ENCODE assay signal across 9 mouse cellular contexts in genomic region chr19:8981450-8982168, GRCm38 (mm10). TPM values are rescaled to one million over a fixed set of nuclear protein-coding genes. Genes with fewer than 3 reads are reported as not detected.
A peak's percentile ranks its signal among the peaks of the same experiment; 100 is the strongest.
DNase-seq lines count a peak whose midpoint lies in the region; ATAC-seq and TF ChIP-seq lines count a peak whose summit lies in the region.
"Had no signal": no experiment of that assay in that cellular context is flagged by ENCODE, and none has a peak within 500 bp of the region (broad histone marks: within the 10 kb centered on the region; RNA-seq: fewer than 3 reads in every experiment).

No protein-coding gene starts in this region.

- intact Hi-C loops in gastrocnemius, postnatal 14 days (cut with DNase I; ENCODE audit: low total_unique reads): no loop called here

- DNase-seq in heart, adult 9 months (ENCODE audit: low spot score in 2 of 2): no peak
- peak; percentile 34 for DNase-seq in midbrain, postnatal 0 days (ENCODE audit: low spot score)
- no peak for DNase-seq in midbrain, embryonic 10.5 days (ENCODE audit: low spot score)
- peak; percentile 68 for DNase-seq in gastrocnemius, postnatal 14 days
- DNase-seq in adrenal gland, adult 2 months: no peak
- no peak for DNase-seq in layer of hippocampus, postnatal 36 days
- DNase-seq: thymus, postnatal 25 days had no signal

- 56% methylated on average over 2 of the region's 2 CpGs for WGBS in heart, embryonic 12.5 days
- 70% methylated on average over 2 of the region's 2 CpGs for WGBS in midbrain, postnatal 0 days
- WGBS in midbrain, embryonic 10.5 days: 85% methylated on average over 2 of the region's 2 CpGs
- 62% methylated on average over 2 of the region's 2 CpGs for WGBS in stomach, embryonic 15.5 days

- H3K4me3 ChIP-seq in heart, embryonic 12.5 days: no peak overlapping the region
- no peak overlapping the region for H3K4me3 ChIP-seq in midbrain, postnatal 0 days (ENCODE audit: low read depth, low read length)
- no peak overlapping the region for H3K4me3 ChIP-seq in midbrain, embryonic 10.5 days
- H3K4me3 ChIP-seq in stomach, embryonic 15.5 days (replicated peaks): no peak overlapping the region

- H3K36me3 ChIP-seq in heart, embryonic 12.5 days: peaks cover 41% of the 10 kb centered on the region
- peaks cover 29% of the 10 kb centered on the region for H3K36me3 ChIP-seq in midbrain, postnatal 0 days (ENCODE audit: insufficient read depth, low read length)
- peaks cover 52% of the 10 kb centered on the region for H3K36me3 ChIP-seq in midbrain, embryonic 10.5 days
- peaks cover 26% of the 10 kb centered on the region for H3K36me3 ChIP-seq in stomach, embryonic 15.5 days

- no peak for ATAC-seq in heart, embryonic 12.5 days (ENCODE audit: insufficient number of reproducible peaks, low FRiP score)
- ATAC-seq in midbrain, postnatal 0 days (ENCODE audit: low FRiP score): no peak
- ATAC-seq in stomach, embryonic 15.5 days (ENCODE audit: insufficient read depth, low FRiP score, low read depth): no peak

- no peaks in the 10 kb centered on the region for H3K9me3 ChIP-seq in heart, embryonic 12.5 days (replicated peaks)
- no peaks in the 10 kb centered on the region for H3K9me3 ChIP-seq in midbrain, postnatal 0 days (ENCODE audit: low read length)
- H3K9me3 ChIP-seq in midbrain, embryonic 10.5 days (replicated peaks): no peaks in the 10 kb centered on the region
- no peaks in the 10 kb centered on the region for H3K9me3 ChIP-seq in stomach, embryonic 15.5 days

- H3K27ac ChIP-seq in heart, embryonic 12.5 days (ENCODE audit: poor library complexity, severe bottlenecking): peak overlapping the region; percentile 18; the same call in 1 of the 2 replicates
- no peak overlapping the region for H3K27ac ChIP-seq in midbrain, postnatal 0 days (ENCODE audit: low read depth, low read length)
- H3K27ac ChIP-seq in midbrain, embryonic 10.5 days (replicated peaks): no peak overlapping the region
- H3K27ac ChIP-seq in stomach, embryonic 15.5 days: peak overlapping the region; percentile 78

- no peak for TF ChIP-seq CTCF in midbrain, postnatal 0 days (IDR thresholded peaks at IDR 0.05)

- no peaks in the 10 kb centered on the region for H3K27me3 ChIP-seq in heart, embryonic 12.5 days (replicated peaks)
- H3K27me3 ChIP-seq in midbrain, postnatal 0 days (ENCODE audit: insufficient read depth, low read length): no peaks in the 10 kb centered on the region
- peaks cover 5% of the 10 kb centered on the region; the same call in 1 of the 2 replicates for H3K27me3 ChIP-seq in midbrain, embryonic 10.5 days (ENCODE audit: low read depth, poor library complexity, severe bottlenecking)
- H3K27me3 ChIP-seq in stomach, embryonic 15.5 days (replicated peaks): no peaks in the 10 kb centered on the region

- peaks cover 67% of the 10 kb centered on the region for H3K4me1 ChIP-seq in heart, embryonic 12.5 days (replicated peaks)
- H3K4me1 ChIP-seq in midbrain, postnatal 0 days (ENCODE audit: insufficient read depth, low read length): peaks cover 10% of the 10 kb centered on the region
- H3K4me1 ChIP-seq in midbrain, embryonic 10.5 days: peaks cover 38% of the 10 kb centered on the region
- H3K4me1 ChIP-seq in stomach, embryonic 15.5 days: peaks cover 48% of the 10 kb centered on the region

- no peak overlapping the region for H3K9ac ChIP-seq in heart, embryonic 12.5 days
- no peak overlapping the region for H3K9ac ChIP-seq in midbrain, postnatal 0 days (replicated peaks; ENCODE audit: low read length, poor library complexity, severe bottlenecking)
- no peak overlapping the region for H3K9ac ChIP-seq in stomach, embryonic 15.5 days

- H3K4me2 ChIP-seq in heart, embryonic 12.5 days: no peak overlapping the region
- no peak overlapping the region for H3K4me2 ChIP-seq in midbrain, postnatal 0 days (ENCODE audit: low read depth, low read length, poor library complexity, severe bottlenecking)
- H3K4me2 ChIP-seq in stomach, embryonic 15.5 days: no peak overlapping the region

RNA-seq across cellular contexts. Expression of gene Ahnak, which starts 7.5 kb away (rescaled TPM):
- polyA plus RNA-seq in heart, embryonic 12.5 days (2016; fragmentation: Nextera tagmentation; extraction: Ambion mirVana): 26.0 and 27.1 TPM in 2 replicates
- total RNA-seq in midbrain, postnatal 0 days (2014; rRNA removed): 13.0 and 19.2 TPM in 2 replicates
- polyA plus RNA-seq in midbrain, postnatal 0 days (2015; fragmentation: Nextera tagmentation; extraction: Ambion mirVana): 4.4 and 5.7 TPM in 2 replicates
- polyA plus RNA-seq in midbrain, embryonic 10.5 days (2016; fragmentation: Nextera tagmentation; extraction: Ambion mirVana): 6.6 and 8.8 TPM in 2 replicates
- 100 to 1,000 TPM; 194 to 197 TPM for total RNA-seq in gastrocnemius, postnatal 14 days (2021)
- 32.2 and 43.5 TPM in 2 replicates for polyA plus RNA-seq in stomach, embryonic 15.5 days (2015; fragmentation: Nextera tagmentation; extraction: Ambion mirVana)
- 100 to 1,000 TPM in 1 of 2 experiments, 10 to 100 TPM in 1; 91.1 to 152 TPM for total RNA-seq in adrenal gland, adult 2 months (2021)
- 5.4 and 7.4 TPM in 2 replicates for polyA plus RNA-seq in adrenal gland, adult 2 months (2012; rRNA removed)
- total RNA-seq in layer of hippocampus, postnatal 36 days (2021): 10 to 100 TPM; 14.5 to 24.0 TPM

RNA-seq across cellular contexts. Expression of gene Eef1g, which starts 14.8 kb away (rescaled TPM):
- polyA plus RNA-seq in heart, embryonic 12.5 days (2016; fragmentation: Nextera tagmentation; extraction: Ambion mirVana): 281 and 282 TPM in 2 replicates
- total RNA-seq in midbrain, postnatal 0 days (2014; rRNA removed): 496 and 583 TPM in 2 replicates
- 258 and 265 TPM in 2 replicates for polyA plus RNA-seq in midbrain, postnatal 0 days (2015; fragmentation: Nextera tagmentation; extraction: Ambion mirVana)
- 438 and 514 TPM in 2 replicates for polyA plus RNA-seq in midbrain, embryonic 10.5 days (2016; fragmentation: Nextera tagmentation; extraction: Ambion mirVana)
- 100 to 1,000 TPM; 500 to 587 TPM for total RNA-seq in gastrocnemius, postnatal 14 days (2021)
- polyA plus RNA-seq in stomach, embryonic 15.5 days (2015; fragmentation: Nextera tagmentation; extraction: Ambion mirVana): 383 and 461 TPM in 2 replicates
- 100 to 1,000 TPM; 331 to 355 TPM for total RNA-seq in adrenal gland, adult 2 months (2021)
- polyA plus RNA-seq in adrenal gland, adult 2 months (2012; rRNA removed): 63.8 and 90.8 TPM in 2 replicates
- 100 to 1,000 TPM; 233 to 254 TPM for total RNA-seq in layer of hippocampus, postnatal 36 days (2021)

RNA-seq across cellular contexts. Expression of gene Tut1, which starts 28.0 kb away (rescaled TPM):
- 17.1 and 19.4 TPM in 2 replicates for polyA plus RNA-seq in heart, embryonic 12.5 days (2016; fragmentation: Nextera tagmentation; extraction: Ambion mirVana)
- 18.1 and 19.0 TPM in 2 replicates for total RNA-seq in midbrain, postnatal 0 days (2014; rRNA removed)
- 15.1 and 18.4 TPM in 2 replicates for polyA plus RNA-seq in midbrain, postnatal 0 days (2015; fragmentation: Nextera tagmentation; extraction: Ambion mirVana)
- 36.5 and 40.2 TPM in 2 replicates for polyA plus RNA-seq in midbrain, embryonic 10.5 days (2016; fragmentation: Nextera tagmentation; extraction: Ambion mirVana)
- 1 to 10 TPM; 8.2 to 8.4 TPM for total RNA-seq in gastrocnemius, postnatal 14 days (2021)
- 29.1 and 31.8 TPM in 2 replicates for polyA plus RNA-seq in stomach, embryonic 15.5 days (2015; fragmentation: Nextera tagmentation; extraction: Ambion mirVana)
- 10 to 100 TPM; 19.6 to 23.9 TPM for total RNA-seq in adrenal gland, adult 2 months (2021)
- 16.3 and 22.4 TPM in 2 replicates for polyA plus RNA-seq in adrenal gland, adult 2 months (2012; rRNA removed)
- 10 to 100 TPM; 19.6 to 19.7 TPM for total RNA-seq in layer of hippocampus, postnatal 36 days (2021)

RNA-seq across cellular contexts. Expression of gene Mta2, which starts 39.9 kb away (rescaled TPM):
- 106 and 115 TPM in 2 replicates for polyA plus RNA-seq in heart, embryonic 12.5 days (2016; fragmentation: Nextera tagmentation; extraction: Ambion mirVana)
- total RNA-seq in midbrain, postnatal 0 days (2014; rRNA removed): 64.3 and 65.6 TPM in 2 replicates
- polyA plus RNA-seq in midbrain, postnatal 0 days (2015; fragmentation: Nextera tagmentation; extraction: Ambion mirVana): 73.6 and 77.9 TPM in 2 replicates
- 178 and 191 TPM in 2 replicates for polyA plus RNA-seq in midbrain, embryonic 10.5 days (2016; fragmentation: Nextera tagmentation; extraction: Ambion mirVana)
- 10 to 100 TPM; 27.4 to 27.9 TPM for total RNA-seq in gastrocnemius, postnatal 14 days (2021)
- polyA plus RNA-seq in stomach, embryonic 15.5 days (2015; fragmentation: Nextera tagmentation; extraction: Ambion mirVana): 132 and 142 TPM in 2 replicates
- 10 to 100 TPM; 81.8 to 86.1 TPM for total RNA-seq in adrenal gland, adult 2 months (2021)
- polyA plus RNA-seq in adrenal gland, adult 2 months (2012; rRNA removed): 15.9 and 20.6 TPM in 2 replicates
- 10 to 100 TPM; 54.7 to 60.7 TPM for total RNA-seq in layer of hippocampus, postnatal 36 days (2021)

RNA-seq across cellular contexts. Expression of gene Eml3, which starts 52.3 kb away (rescaled TPM):
- 13.3 and 13.5 TPM in 2 replicates for polyA plus RNA-seq in heart, embryonic 12.5 days (2016; fragmentation: Nextera tagmentation; extraction: Ambion mirVana)
- total RNA-seq in midbrain, postnatal 0 days (2014; rRNA removed): 6.3 and 9.3 TPM in 2 replicates
- 8.7 and 9.0 TPM in 2 replicates for polyA plus RNA-seq in midbrain, postnatal 0 days (2015; fragmentation: Nextera tagmentation; extraction: Ambion mirVana)
- 22.9 and 23.5 TPM in 2 replicates for polyA plus RNA-seq in midbrain, embryonic 10.5 days (2016; fragmentation: Nextera tagmentation; extraction: Ambion mirVana)
- total RNA-seq in gastrocnemius, postnatal 14 days (2021): 1 to 10 TPM; 8.6 to 8.9 TPM
- polyA plus RNA-seq in stomach, embryonic 15.5 days (2015; fragmentation: Nextera tagmentation; extraction: Ambion mirVana): 31.7 and 32.6 TPM in 2 replicates
- 10 to 100 TPM; 39.7 to 51.0 TPM for total RNA-seq in adrenal gland, adult 2 months (2021)
- polyA plus RNA-seq in adrenal gland, adult 2 months (2012; rRNA removed): 70.6 and 80.7 TPM in 2 replicates
- total RNA-seq in layer of hippocampus, postnatal 36 days (2021): 10 to 100 TPM; 10.9 to 11.8 TPM

Comparison
In these comparisons a context has a peak if more than half of its experiments do, and no peak if none do; other contexts are left out.
1. DNase-seq: peak in midbrain, postnatal 0 days (single experiment) and gastrocnemius, postnatal 14 days (single experiment); none in heart, adult 9 months (0 of 2), midbrain, embryonic 10.5 days (single experiment), adrenal gland, adult 2 months (single experiment) and layer of hippocampus, postnatal 36 days (0 of 2).
2. H3K27ac ChIP-seq: peak in heart, embryonic 12.5 days (single experiment) and stomach, embryonic 15.5 days (single experiment); none in midbrain, postnatal 0 days (single experiment) and midbrain, embryonic 10.5 days (single experiment).